26 mouse cellular contexts compared by ENCODE assay signal in genomic region chr13:43586966-43587365, GRCm38 (mm10). TPM values are rescaled to one million over a fixed set of nuclear protein-coding genes. Genes with fewer than 3 reads are reported as not detected.
A peak's percentile ranks its signal among the peaks of the same experiment; 100 is the strongest.
DNase-seq lines count a peak whose midpoint lies in the region; ATAC-seq and TF ChIP-seq lines count a peak whose summit lies in the region.
"Had no signal": no experiment of that assay in that cellular context is flagged by ENCODE, and none has a peak within 500 bp of the region (broad histone marks: within the 10 kb centered on the region; RNA-seq: fewer than 3 reads in every experiment).

No protein-coding gene starts in this region.

- no peak overlapping the region for H3K4me2 ChIP-seq in forebrain, embryonic 11.5 days (ENCODE audit: low read depth, low read length, severe bottlenecking)
- no peak overlapping the region for H3K4me2 ChIP-seq in forebrain, postnatal 0 days (ENCODE audit: low read depth)
- H3K4me2 ChIP-seq: embryonic facial prominence, embryonic 13.5 days; embryonic facial prominence, embryonic 15.5 days; forebrain, embryonic 13.5 days; forebrain, embryonic 15.5 days had no signal

- DNase-seq in forebrain, embryonic 11.5 days (ENCODE audit: low spot score), result peak; percentile 45
- no peak for DNase-seq in forebrain, postnatal 0 days
- peak; percentile 59 for DNase-seq in heart, embryonic 10.5 days (ENCODE audit: low spot score)
- no peak for DNase-seq in heart, postnatal 4 days
- DNase-seq in ES-E14 (ENCODE audit: low read depth, low spot score), result no peak
- no peak for DNase-seq in spleen, postnatal 14 days (ENCODE audit: low spot score in 2 of 2)
- DNase-seq: adrenal gland, adult 8-10 months; adrenal gland, postnatal 14 days; adrenal gland, postnatal 36 days; cerebellum, adult 11 months; cerebellum, adult 18-20 months; cerebellum, adult 8-10 months; cerebellum, adult 9-11 months; cerebellum, postnatal 14 days; cerebellum, postnatal 36 days; embryo, embryonic 11 days had no signal

- H3K27ac ChIP-seq in forebrain, embryonic 11.5 days (ENCODE audit: low read depth, low read length), result no peak overlapping the region
- H3K27ac ChIP-seq in forebrain, postnatal 0 days (ENCODE audit: low read depth, low read length), result no peak overlapping the region
- H3K27ac ChIP-seq in heart, embryonic 10.5 days, result no peak overlapping the region
- no peak overlapping the region for H3K27ac ChIP-seq in ES-E14 (ENCODE audit: insufficient read depth, low read depth, low read length, poor library complexity, severe bottlenecking)
- H3K27ac ChIP-seq: embryonic facial prominence, embryonic 13.5 days; forebrain, embryonic 10.5 days; forebrain, embryonic 13.5 days; forebrain, embryonic 15.5 days had no signal

- 79% methylated on average over 3 of the region's 3 CpGs for WGBS in forebrain, embryonic 11.5 days
- WGBS in forebrain, postnatal 0 days, result 91% methylated on average over 3 of the region's 3 CpGs
- WGBS in heart, embryonic 10.5 days, result 74% methylated on average over 3 of the region's 3 CpGs

- no peaks in the 10 kb centered on the region for H3K27me3 ChIP-seq in forebrain, embryonic 11.5 days (ENCODE audit: control insufficient read depth, insufficient read depth, low read length)
- H3K27me3 ChIP-seq in forebrain, postnatal 0 days (ENCODE audit: insufficient read depth, low read length), result no peaks in the 10 kb centered on the region
- no peaks in the 10 kb centered on the region; the same call in 1 of the 2 replicates for H3K27me3 ChIP-seq in heart, embryonic 10.5 days (ENCODE audit: insufficient read depth, poor library complexity, severe bottlenecking)
- H3K27me3 ChIP-seq: embryonic facial prominence, embryonic 13.5 days; forebrain, embryonic 13.5 days; forebrain, embryonic 15.5 days; Patski had no signal

- no peak overlapping the region for H3K9ac ChIP-seq in forebrain, embryonic 11.5 days (ENCODE audit: low read length)
- no peak overlapping the region for H3K9ac ChIP-seq in forebrain, postnatal 0 days
- no peak overlapping the region for H3K9ac ChIP-seq in ES-E14 (ENCODE audit: insufficient read depth, low read depth, low read length, poor library complexity, severe bottlenecking)
- H3K9ac ChIP-seq: embryonic facial prominence, embryonic 13.5 days; embryonic facial prominence, embryonic 15.5 days; forebrain, embryonic 13.5 days; forebrain, embryonic 15.5 days had no signal

- H3K4me1 ChIP-seq in forebrain, embryonic 11.5 days (replicated peaks; ENCODE audit: control insufficient read depth, insufficient read depth, low read length), result no peaks in the 10 kb centered on the region; the same call in 1 of the 2 replicates
- H3K4me1 ChIP-seq in forebrain, postnatal 0 days (ENCODE audit: insufficient read depth), result no peaks in the 10 kb centered on the region
- H3K4me1 ChIP-seq in heart, embryonic 10.5 days, result 0 out of 2 replicates have a peak, but pooled peaks cover 5% of the 10 kb centered on the region
- peaks cover 8% of the 10 kb centered on the region in 2 experiments; a peak in 3 of 4 replicates for H3K4me1 ChIP-seq in ES-E14 (ENCODE audit: control insufficient read depth in 2 of 2, insufficient read depth in 2 of 2, low read length in 2 of 2, poor library complexity in 1 of 2)

- TF ChIP-seq CTCF in forebrain, postnatal 0 days (IDR thresholded peaks at IDR 0.05; ENCODE audit: low read depth), result no peak

- in situ Hi-C loops in ES-E14 (cut with MboI; ENCODE audit: low sequenced_read_pairs in 2 of 2, unreplicated experiment in 2 of 2), result loop anchor here in 1 of 2 experiments (25.0 kb wide), 1 partner anchor 150 kb away; no protein-coding TSS in a partner anchor

- no peak for ATAC-seq in forebrain, embryonic 11.5 days (replicated peaks; ENCODE audit: low FRiP score)
- no peak for ATAC-seq in forebrain, postnatal 0 days
- no peak for ATAC-seq in cerebellum, adult (ENCODE audit: insufficient number of reproducible peaks, low FRiP score, low TSS enrichment)
- ATAC-seq: activated CD4-positive, CD25-positive, alpha-beta regulatory T cell, adult 4 months; forebrain, embryonic 13.5 days; forebrain, embryonic 15.5 days; Patski had no signal

- no peaks in the 10 kb centered on the region for H3K9me3 ChIP-seq in forebrain, embryonic 11.5 days (ENCODE audit: control insufficient read depth, low read length)
- H3K9me3 ChIP-seq in forebrain, postnatal 0 days (ENCODE audit: low read length), result no peaks in the 10 kb centered on the region
- H3K9me3 ChIP-seq in heart, embryonic 10.5 days, result no peaks in the 10 kb centered on the region
- no peaks in the 10 kb centered on the region for H3K9me3 ChIP-seq in ES-E14 (ENCODE audit: control insufficient read depth, insufficient read depth, low read depth, low read length)
- H3K9me3 ChIP-seq: embryonic facial prominence, embryonic 13.5 days; embryonic facial prominence, embryonic 15.5 days; forebrain, embryonic 10.5 days; forebrain, embryonic 13.5 days; forebrain, embryonic 15.5 days had no signal

- no peaks in the 10 kb centered on the region for H3K36me3 ChIP-seq in forebrain, embryonic 11.5 days (ENCODE audit: control insufficient read depth, insufficient read depth, low read length)
- no peaks in the 10 kb centered on the region for H3K36me3 ChIP-seq in forebrain, postnatal 0 days (ENCODE audit: insufficient read depth)
- H3K36me3 ChIP-seq in heart, embryonic 10.5 days, result no peaks in the 10 kb centered on the region
- no peaks in the 10 kb centered on the region for H3K36me3 ChIP-seq in ES-E14 (ENCODE audit: control insufficient read depth, insufficient read depth, low read length, poor library complexity, severe bottlenecking)
- H3K36me3 ChIP-seq: embryonic facial prominence, embryonic 13.5 days; embryonic facial prominence, embryonic 15.5 days; forebrain, embryonic 10.5 days; forebrain, embryonic 15.5 days had no signal

- no peak overlapping the region for H3K4me3 ChIP-seq in forebrain, embryonic 11.5 days (ENCODE audit: low read depth, low read length)
- H3K4me3 ChIP-seq in forebrain, postnatal 0 days (ENCODE audit: low read depth, low read length), result no peak overlapping the region
- no peak overlapping the region for H3K4me3 ChIP-seq in heart, embryonic 10.5 days
- H3K4me3 ChIP-seq in ES-E14 (ENCODE audit: insufficient read depth in 1 of 2, low read depth in 1 of 2, low read length in 2 of 2, poor library complexity in 1 of 2, severe bottlenecking in 1 of 2), result no peak overlapping the region
- H3K4me3 ChIP-seq: embryonic facial prominence, embryonic 13.5 days; embryonic facial prominence, embryonic 15.5 days; erythroblast, embryonic 14.5 days; forebrain, embryonic 10.5 days; forebrain, embryonic 13.5 days; forebrain, embryonic 15.5 days had no signal

TF ChIP-seq in ES-E14, 5 proteins besides CTCF, POLR2A, EP300 and RAD21:
- peak; percentile 94 for TF ChIP-seq MAFK (IDR thresholded peaks at IDR 0.05; ENCODE audit: insufficient read depth, low read depth, low read length)
- no peak for TF ChIP-seq ZC3H11A (IDR thresholded peaks at IDR 0.05; ENCODE audit: borderline replicate concordance, low read depth, low read length)
TF ChIP-seq in ES-E14: peak in this region for 1.

RNA-seq across cellular contexts. Expression of gene Mcur1, which starts 27.0 kb away (rescaled TPM):
- polyA plus RNA-seq in forebrain, embryonic 11.5 days (2014; fragmentation: Nextera tagmentation; extraction: Ambion mirVana), result 12.2 and 12.9 TPM in 2 replicates
- total RNA-seq in forebrain, postnatal 0 days (2014; rRNA removed), result 7.2 and 9.8 TPM in 2 replicates
- 6.5 and 8.6 TPM in 2 replicates for polyA plus RNA-seq in forebrain, postnatal 0 days (2015; fragmentation: Nextera tagmentation; extraction: Ambion mirVana)
- polyA plus RNA-seq in heart, embryonic 10.5 days (2016; fragmentation: Nextera tagmentation; extraction: Ambion mirVana), result 13.6 and 15.2 TPM in 2 replicates
- total RNA-seq in heart, postnatal 4 days (2021), result 10 to 100 TPM; 34.6 to 36.9 TPM
- 2.0 and 2.5 TPM in 2 replicates for total RNA-seq in ES-E14 (2012; rRNA removed)

RNA-seq across cellular contexts. Expression of gene Rnf182, which starts 28.5 kb away (rescaled TPM):
- 10.0 and 13.5 TPM in 2 replicates for polyA plus RNA-seq in forebrain, embryonic 11.5 days (2014; fragmentation: Nextera tagmentation; extraction: Ambion mirVana)
- 9.1 and 9.3 TPM in 2 replicates for total RNA-seq in forebrain, postnatal 0 days (2014; rRNA removed)
- polyA plus RNA-seq in forebrain, postnatal 0 days (2015; fragmentation: Nextera tagmentation; extraction: Ambion mirVana), result 32.5 and 42.0 TPM in 2 replicates
- 1.4 and 1.5 TPM in 2 replicates for polyA plus RNA-seq in heart, embryonic 10.5 days (2016; fragmentation: Nextera tagmentation; extraction: Ambion mirVana)
- under 1 TPM; 0.36 to 0.50 TPM for total RNA-seq in heart, postnatal 4 days (2021)
- 0.05 and 0.22 TPM in 2 replicates for total RNA-seq in ES-E14 (2012; rRNA removed)
- total RNA-seq: common myeloid progenitor, adult 5-6 weeks had no signal
- polyA plus RNA-seq: erythroblast, embryonic 14.5 days had no signal

Comparison
In these comparisons a context has a peak if more than half of its experiments do, and no peak if none do; other contexts are left out.
1. DNase-seq: peak in forebrain, embryonic 11.5 days (single experiment) and heart, embryonic 10.5 days (single experiment); none in forebrain, postnatal 0 days (single experiment), heart, postnatal 4 days (single experiment), ES-E14 (single experiment) and spleen, postnatal 14 days (0 of 2).